Mouse (Mus musculus) liver, embryonic 14.5 days (tissue): ENCODE results near the gene Sult1e1.

Experiments
- CTCF ChIP-seq: IDR thresholded peaks from 2 replicates; pipeline ENCODE4 v1.5.1; 2016; ENCODE audit warnings: antibody characterized with exemption, low read depth, control low read depth
- EP300 ChIP-seq: IDR thresholded peaks from 2 replicates; pipeline ENCODE4 v1.6.1; 2016; ENCODE audit warnings: antibody characterized with exemption, low read depth

- TF ChIP-seq CTCF, result no peak
- TF ChIP-seq EP300, result no peak
These were observed 9.6 kb upstream of the Sult1e1 start for GRCm38 (mm10) chr5:87601018-87601417.
